ENCODE assay signal across 8 mouse cellular contexts in genomic region chr19:12572614-12573265, GRCm38 (mm10). TPM values are rescaled to one million over a fixed set of nuclear protein-coding genes. Genes with fewer than 3 reads are reported as not detected.
DNase-seq lines count a peak whose midpoint lies in the region; ATAC-seq lines count a peak whose summit lies in the region.

No protein-coding gene starts in this region.

- peak overlapping the region; percentile 85 for H3K4me2 ChIP-seq in heart, embryonic 12.5 days
- H3K4me2 ChIP-seq in embryonic facial prominence, embryonic 11.5 days (ENCODE audit: low read depth, low read length): peak overlapping the region; percentile 59
- peak overlapping the region; percentile 66 for H3K4me2 ChIP-seq in hindbrain, embryonic 15.5 days
- H3K4me2 ChIP-seq in midbrain, embryonic 14.5 days (ENCODE audit: low read length): peak overlapping the region; percentile 55

- peak overlapping the region; percentile 44; the same call in 1 of the 2 replicates for H3K27ac ChIP-seq in heart, embryonic 12.5 days (ENCODE audit: poor library complexity, severe bottlenecking)
- H3K27ac ChIP-seq in embryonic facial prominence, embryonic 11.5 days (replicated peaks; ENCODE audit: low read depth, low read length): no peak overlapping the region
- peak overlapping the region; percentile 43 for H3K27ac ChIP-seq in hindbrain, embryonic 15.5 days (replicated peaks)
- H3K27ac ChIP-seq in midbrain, embryonic 14.5 days (replicated peaks; ENCODE audit: low read depth, low read length): 0 out of 2 replicates have a peak overlapping the region, but pooled peaks have one; percentile 34

- H3K4me3 ChIP-seq in heart, embryonic 12.5 days: peak overlapping the region; percentile 54
- peak overlapping the region; percentile 36; the same call in 1 of the 2 replicates for H3K4me3 ChIP-seq in embryonic facial prominence, embryonic 11.5 days (ENCODE audit: low read depth, low read length)
- peak overlapping the region; percentile 43 for H3K4me3 ChIP-seq in hindbrain, embryonic 15.5 days
- peak overlapping the region; percentile 29 for H3K4me3 ChIP-seq in midbrain, embryonic 14.5 days (replicated peaks; ENCODE audit: low read depth, low read length)

- DNase-seq in heart, postnatal 4 days: no peak
- no peak for DNase-seq in embryonic facial prominence, embryonic 11.5 days (ENCODE audit: low spot score)
- no peak for DNase-seq in midbrain, embryonic 14.5 days
- DNase-seq in ovary, postnatal 14 days (ENCODE audit: low spot score): no peak
- no peak for DNase-seq in ovary, adult 18-20 months (ENCODE audit: low spot score)
- DNase-seq in frontal cortex, postnatal 25 days (ENCODE audit: low spot score in 2 of 2): no peak

- no peaks in the 10 kb centered on the region for H3K27me3 ChIP-seq in heart, embryonic 12.5 days (replicated peaks)
- H3K27me3 ChIP-seq in embryonic facial prominence, embryonic 11.5 days (ENCODE audit: control insufficient read depth, insufficient read depth, low read length): no peaks in the 10 kb centered on the region
- no peaks in the 10 kb centered on the region for H3K27me3 ChIP-seq in hindbrain, embryonic 15.5 days
- H3K27me3 ChIP-seq in midbrain, embryonic 14.5 days (ENCODE audit: control insufficient read depth, insufficient read depth, low read length): no peaks in the 10 kb centered on the region

- H3K9me3 ChIP-seq in heart, embryonic 12.5 days (replicated peaks): no peaks in the 10 kb centered on the region
- H3K9me3 ChIP-seq in embryonic facial prominence, embryonic 11.5 days (replicated peaks; ENCODE audit: control insufficient read depth, low read length): no peaks in the 10 kb centered on the region
- no peaks in the 10 kb centered on the region for H3K9me3 ChIP-seq in hindbrain, embryonic 15.5 days
- H3K9me3 ChIP-seq in midbrain, embryonic 14.5 days (ENCODE audit: control insufficient read depth, low read length): no peaks in the 10 kb centered on the region

- 0 out of 2 replicates have a peak, but pooled peaks have one; percentile 10 for ATAC-seq in heart, embryonic 12.5 days (ENCODE audit: insufficient number of reproducible peaks, low FRiP score)
- ATAC-seq in embryonic facial prominence, embryonic 11.5 days (replicated peaks; ENCODE audit: insufficient number of reproducible peaks, low FRiP score, low TSS enrichment, low read depth): peak; percentile 9; the same call in 1 of the 2 replicates
- ATAC-seq in hindbrain, embryonic 15.5 days (ENCODE audit: low FRiP score, low read depth): no peak; the same call in 1 of the 2 replicates
- peak; percentile 53; the same call in 1 of the 2 replicates for ATAC-seq in midbrain, embryonic 14.5 days (ENCODE audit: low FRiP score, low TSS enrichment)

- H3K9ac ChIP-seq in heart, embryonic 12.5 days: no peak overlapping the region; the same call in 1 of the 2 replicates
- H3K9ac ChIP-seq in embryonic facial prominence, embryonic 11.5 days (replicated peaks; ENCODE audit: low read length): no peak overlapping the region
- H3K9ac ChIP-seq in hindbrain, embryonic 15.5 days: peak overlapping the region; percentile 48
- H3K9ac ChIP-seq in midbrain, embryonic 14.5 days (replicated peaks; ENCODE audit: low read length): peak overlapping the region; percentile 50

- 79% methylated on average over 1 of the region's 1 CpGs for WGBS in heart, embryonic 12.5 days
- 84% methylated on average over 1 of the region's 1 CpGs for WGBS in embryonic facial prominence, embryonic 11.5 days
- WGBS in hindbrain, embryonic 15.5 days: 88% methylated on average over 1 of the region's 1 CpGs
- 95% methylated on average over 1 of the region's 1 CpGs for WGBS in midbrain, embryonic 14.5 days

- H3K36me3 ChIP-seq in heart, embryonic 12.5 days: peaks cover 10% of the 10 kb centered on the region
- H3K36me3 ChIP-seq in embryonic facial prominence, embryonic 11.5 days (replicated peaks; ENCODE audit: control insufficient read depth, insufficient read depth, low read depth, low read length): no peaks in the 10 kb centered on the region; the same call in 1 of the 2 replicates
- H3K36me3 ChIP-seq in hindbrain, embryonic 15.5 days: no peaks in the 10 kb centered on the region
- H3K36me3 ChIP-seq in midbrain, embryonic 14.5 days (ENCODE audit: control insufficient read depth, insufficient read depth, low read length): no peaks in the 10 kb centered on the region

- peaks cover 11% of the 10 kb centered on the region for H3K4me1 ChIP-seq in heart, embryonic 12.5 days (replicated peaks)
- H3K4me1 ChIP-seq in embryonic facial prominence, embryonic 11.5 days (ENCODE audit: control insufficient read depth, insufficient read depth, low read length): no peaks in the 10 kb centered on the region
- H3K4me1 ChIP-seq in hindbrain, embryonic 15.5 days (replicated peaks): peaks cover 16% of the 10 kb centered on the region
- peaks cover 9% of the 10 kb centered on the region; the same call in 1 of the 2 replicates for H3K4me1 ChIP-seq in midbrain, embryonic 14.5 days (ENCODE audit: control insufficient read depth, insufficient read depth, low read length)

RNA-seq across cellular contexts. Expression of gene Gm4952, which starts 27.0 kb away (rescaled TPM):
- polyA plus RNA-seq in heart, embryonic 12.5 days (2016; fragmentation: Nextera tagmentation; extraction: Ambion mirVana): 0.08 and 0.15 TPM in 2 replicates
- not detected for total RNA-seq in heart, postnatal 4 days (2021)
- polyA plus RNA-seq in embryonic facial prominence, embryonic 11.5 days (2014; fragmentation: Nextera tagmentation; extraction: Ambion mirVana): 0.13 and 0.18 TPM in 2 replicates
- polyA plus RNA-seq in hindbrain, embryonic 15.5 days (2015; fragmentation: Nextera tagmentation; extraction: Ambion mirVana): 0.10 and 0.31 TPM in 2 replicates
- 0.12 TPM in 1 of 2 replicates, not detected in the other for polyA plus RNA-seq in midbrain, embryonic 14.5 days (2014; fragmentation: Nextera tagmentation; extraction: Ambion mirVana)

RNA-seq across cellular contexts. Expression of gene Fam111a, which starts 27.2 kb away (rescaled TPM):
- polyA plus RNA-seq in heart, embryonic 12.5 days (2016; fragmentation: Nextera tagmentation; extraction: Ambion mirVana): 21.0 and 21.8 TPM in 2 replicates
- 10 to 100 TPM; 23.1 to 23.8 TPM for total RNA-seq in heart, postnatal 4 days (2021)
- 29.4 and 33.4 TPM in 2 replicates for polyA plus RNA-seq in embryonic facial prominence, embryonic 11.5 days (2014; fragmentation: Nextera tagmentation; extraction: Ambion mirVana)
- 6.6 and 7.9 TPM in 2 replicates for polyA plus RNA-seq in hindbrain, embryonic 15.5 days (2015; fragmentation: Nextera tagmentation; extraction: Ambion mirVana)
- 4.5 and 8.3 TPM in 2 replicates for polyA plus RNA-seq in midbrain, embryonic 14.5 days (2014; fragmentation: Nextera tagmentation; extraction: Ambion mirVana)

Comparison
In these comparisons a context has a peak if more than half of its experiments do, and no peak if none do; other contexts are left out.
1. H3K9ac ChIP-seq: peak in hindbrain, embryonic 15.5 days (single experiment) and midbrain, embryonic 14.5 days (single experiment); none in heart, embryonic 12.5 days (single experiment) and embryonic facial prominence, embryonic 11.5 days (single experiment).
2. Peak in every context shown above with its lines, with median percentiles within 50 percentile points of each other: H3K4me2 ChIP-seq and H3K4me3 ChIP-seq.